Mouse (Mus musculus): ENCODE measurements at regions not wholly inside any gene's neighbourhood (a gene's known extent, or its start where the extent isn't known, plus 50 kb on each side); places are given as distances from the start of the nearest gene placed in this dataset.

GRCm38 (mm10) chr10:67771796-67772195, 140.7 kb downstream of the Zfp365 start:
- Histone ChIP-seq H3K36me3 (no peaks in the 10 kb centered on the region), H3K9me3 (no peaks in the 10 kb centered on the region), H3K4me1 (no peaks in the 10 kb centered on the region), H3K27me3 (ENCODE audit: insufficient read depth, poor library complexity, severe bottlenecking) (0 out of 2 replicates have a peak, but pooled peaks cover 6% of the 10 kb centered on the region), H3K27ac (no peak overlapping the region), H3K4me3 (no peak overlapping the region)
- DNase-seq (ENCODE audit: low spot score) = peak; percentile 61
- 78% methylated on average over 8 of the region's 8 CpGs for WGBS

- Histone ChIP-seq H3K27me3 (ENCODE audit: insufficient read depth, poor library complexity, severe bottlenecking) (0 out of 2 replicates have a peak, but pooled peaks cover 6% of the 10 kb centered on the region), H3K9me3 (no peaks in the 10 kb centered on the region), H3K27ac (no peak overlapping the region), H3K36me3 (no peaks in the 10 kb centered on the region), H3K4me1 (no peaks in the 10 kb centered on the region), H3K4me3 (no peak overlapping the region)
- DNase-seq (ENCODE audit: low spot score) = no peak
- 36% methylated on average over 13 of the region's 13 CpGs for WGBS
Measured at GRCm38 (mm10) chr10:67766099-67766498, 146.4 kb downstream of the Zfp365 start.

GRCm38 (mm10) chr10:67760424-67760823, 152.0 kb downstream of the Zfp365 start:
- DNase-seq (ENCODE audit: low spot score) = no peak
- WGBS = 63% methylated on average over 3 of the region's 3 CpGs
- Histone ChIP-seq H3K36me3 (no peaks in the 10 kb centered on the region), H3K27ac (no peak overlapping the region), H3K27me3 (ENCODE audit: insufficient read depth, poor library complexity, severe bottlenecking) (no peaks in the 10 kb centered on the region), H3K9me3 (no peaks in the 10 kb centered on the region), H3K4me1 (no peaks in the 10 kb centered on the region), H3K4me3 (no peak overlapping the region)

GRCm38 (mm10) chr10:67748121-67748520, 164.3 kb downstream of the Zfp365 start:
- Histone ChIP-seq H3K4me1 (no peaks in the 10 kb centered on the region), H3K9me3 (no peaks in the 10 kb centered on the region), H3K36me3 (no peaks in the 10 kb centered on the region), H3K27ac (no peak overlapping the region), H3K4me3 (no peak overlapping the region), H3K27me3 (ENCODE audit: insufficient read depth, poor library complexity, severe bottlenecking) (no peaks in the 10 kb centered on the region)
- 78% methylated on average over 4 of the region's 4 CpGs for WGBS
- DNase-seq (ENCODE audit: low spot score) = no peak

DNA sequence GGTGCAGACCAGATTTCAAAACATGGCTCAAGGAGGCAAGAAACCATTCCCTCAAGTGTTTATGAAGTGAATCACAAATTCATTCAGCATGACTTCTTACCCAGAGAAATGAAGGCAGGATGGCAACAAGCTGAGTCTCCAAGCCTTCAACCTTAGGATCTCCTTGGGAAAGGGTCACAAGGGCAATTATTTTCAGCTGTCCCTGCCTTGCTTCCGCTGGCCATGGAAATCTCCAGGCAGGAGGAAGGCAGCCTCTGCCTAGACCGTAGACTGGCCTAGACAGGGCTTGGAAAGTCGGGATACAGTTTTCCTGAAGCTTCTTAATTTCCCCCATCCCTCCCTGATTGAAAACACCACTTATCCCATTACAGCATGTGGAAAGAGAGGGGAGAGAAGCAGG, 165.0 kb downstream of the Zfp365 start:
- 61% methylated on average over 3 of the region's 3 CpGs for WGBS
- Histone ChIP-seq H3K27me3 (ENCODE audit: insufficient read depth, poor library complexity, severe bottlenecking) (no peaks in the 10 kb centered on the region), H3K4me3 (no peak overlapping the region), H3K27ac (no peak overlapping the region), H3K9me3 (no peaks in the 10 kb centered on the region), H3K36me3 (no peaks in the 10 kb centered on the region), H3K4me1 (no peaks in the 10 kb centered on the region)
- DNase-seq (ENCODE audit: low spot score) = no peak

- Histone ChIP-seq H3K9me3 (no peaks in the 10 kb centered on the region), H3K4me1 (no peaks in the 10 kb centered on the region), H3K36me3 (no peaks in the 10 kb centered on the region), H3K4me3 (no peak overlapping the region), H3K27ac (no peak overlapping the region), H3K27me3 (ENCODE audit: insufficient read depth, poor library complexity, severe bottlenecking) (no peaks in the 10 kb centered on the region)
- 83% methylated on average over 3 of the region's 3 CpGs for WGBS
- no peak for DNase-seq (ENCODE audit: low spot score)
Measured at GRCm38 (mm10) chr10:67746140-67746539, 166.3 kb downstream of the Zfp365 start.

GRCm38 (mm10) chr10:67743561-67743960, 168.9 kb downstream of the Zfp365 start:
- no peak for DNase-seq (ENCODE audit: low spot score)
- Histone ChIP-seq H3K9me3 (no peaks in the 10 kb centered on the region), H3K4me1 (no peaks in the 10 kb centered on the region), H3K36me3 (no peaks in the 10 kb centered on the region), H3K4me3 (no peak overlapping the region), H3K27ac (0 out of 2 replicates have a peak overlapping the region, but pooled peaks have one; percentile 16), H3K27me3 (ENCODE audit: insufficient read depth, poor library complexity, severe bottlenecking) (no peaks in the 10 kb centered on the region)
- WGBS = 79% methylated on average over 9 of the region's 9 CpGs

DNA sequence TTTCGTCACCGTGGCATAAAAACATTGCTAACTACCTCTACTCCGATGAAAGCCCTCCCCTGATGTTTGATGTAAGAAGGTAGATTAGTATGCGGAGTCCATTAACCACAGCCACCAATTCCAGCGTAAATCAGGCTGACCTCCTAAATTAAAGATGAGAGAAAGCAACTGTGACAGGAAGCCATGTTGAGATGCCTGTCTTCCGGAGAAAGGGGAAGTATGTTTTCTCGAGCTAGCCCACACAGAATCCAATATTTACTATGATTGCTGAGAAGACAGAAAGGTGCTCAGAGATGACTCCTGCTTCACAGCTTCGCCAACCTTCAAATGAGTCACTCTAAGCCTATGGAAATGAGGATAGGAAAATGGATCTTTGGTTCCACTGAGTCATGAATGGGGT, 169.6 kb downstream of the Zfp365 start:
- WGBS = 78% methylated on average over 8 of the region's 8 CpGs
- Histone ChIP-seq H3K27me3 (ENCODE audit: insufficient read depth, poor library complexity, severe bottlenecking) (no peaks in the 10 kb centered on the region), H3K4me1 (no peaks in the 10 kb centered on the region), H3K36me3 (no peaks in the 10 kb centered on the region), H3K9me3 (no peaks in the 10 kb centered on the region), H3K4me3 (no peak overlapping the region), H3K27ac (peak overlapping the region; percentile 76; the same call in 1 of the 2 replicates)
- no peak for DNase-seq (ENCODE audit: low spot score)

GRCm38 (mm10) chr10:67742305-67742704, 170.2 kb downstream of the Zfp365 start:
- 63% methylated on average over 10 of the region's 10 CpGs for WGBS
- DNase-seq (ENCODE audit: low spot score) = no peak
- Histone ChIP-seq H3K4me3 (no peak overlapping the region), H3K27ac (peak overlapping the region; percentile 76), H3K36me3 (no peaks in the 10 kb centered on the region), H3K27me3 (ENCODE audit: insufficient read depth, poor library complexity, severe bottlenecking) (no peaks in the 10 kb centered on the region), H3K4me1 (no peaks in the 10 kb centered on the region), H3K9me3 (no peaks in the 10 kb centered on the region)

- Histone ChIP-seq H3K9me3 (no peaks in the 10 kb centered on the region), H3K4me3 (no peak overlapping the region), H3K27ac (no peak overlapping the region), H3K4me1 (no peaks in the 10 kb centered on the region), H3K36me3 (no peaks in the 10 kb centered on the region), H3K27me3 (ENCODE audit: insufficient read depth, poor library complexity, severe bottlenecking) (no peaks in the 10 kb centered on the region)
- WGBS = 43% methylated on average over 1 of the region's 1 CpGs
- DNase-seq (ENCODE audit: low spot score) = no peak
Measured at GRCm38 (mm10) chr10:67739199-67739598, 173.3 kb downstream of the Zfp365 start.

DNA sequence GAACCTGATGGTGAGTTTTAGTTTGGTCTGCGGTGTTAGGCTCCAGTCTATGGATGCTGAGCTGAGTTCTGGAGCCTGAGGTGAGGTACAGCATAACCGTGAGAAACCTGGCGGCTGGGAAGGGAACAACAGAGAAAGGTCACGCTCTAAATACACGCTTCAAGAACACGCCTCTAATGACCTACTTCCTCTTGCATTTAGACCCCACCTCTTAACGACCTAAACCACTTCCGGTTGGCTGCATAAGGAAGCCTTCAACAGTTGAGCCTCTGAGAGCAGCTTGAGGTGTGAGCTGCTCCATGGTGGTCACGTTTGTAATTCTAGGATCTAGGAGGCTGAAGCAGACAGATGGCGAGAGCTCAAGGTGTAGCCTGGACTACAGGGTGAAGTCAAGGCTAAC, 175.8 kb downstream of the Zfp365 start:
- H3K4me1 ChIP-seq = no peaks in the 10 kb centered on the region
- no peak overlapping the region for H3K27ac ChIP-seq
- H3K27me3 ChIP-seq (ENCODE audit: insufficient read depth, poor library complexity, severe bottlenecking) = no peaks in the 10 kb centered on the region
- no peaks in the 10 kb centered on the region for H3K9me3 ChIP-seq
- no peak for DNase-seq (ENCODE audit: low spot score)
- no peak overlapping the region for H3K4me3 ChIP-seq
- no peaks in the 10 kb centered on the region for H3K36me3 ChIP-seq
- WGBS = 83% methylated on average over 10 of the region's 10 CpGs

DNA sequence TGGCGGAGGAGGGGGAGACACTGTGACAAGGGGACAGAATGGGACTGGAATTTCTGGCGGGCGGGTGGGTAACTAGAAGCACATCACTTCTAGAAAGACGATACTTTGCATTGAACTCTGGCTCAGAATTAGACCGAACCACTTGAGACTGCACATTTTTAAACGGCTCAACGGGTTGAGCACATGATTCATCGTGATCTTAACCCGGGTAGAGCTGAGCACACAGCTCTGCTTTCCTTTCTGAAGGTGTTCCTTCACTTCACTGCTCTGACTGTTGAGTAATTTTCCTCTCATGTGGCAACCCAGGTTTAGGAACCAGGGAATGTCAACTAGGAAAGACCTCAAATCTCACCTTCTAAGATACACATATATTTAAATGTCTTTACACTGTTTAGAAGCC, 180.9 kb downstream of the Zfp365 start:
- 72% methylated on average over 9 of the region's 9 CpGs for WGBS
- Histone ChIP-seq H3K27ac (no peak overlapping the region), H3K27me3 (ENCODE audit: insufficient read depth, poor library complexity, severe bottlenecking) (no peaks in the 10 kb centered on the region), H3K9me3 (no peaks in the 10 kb centered on the region), H3K36me3 (no peaks in the 10 kb centered on the region), H3K4me3 (no peak overlapping the region), H3K4me1 (no peaks in the 10 kb centered on the region)
- DNase-seq (ENCODE audit: low spot score) = no peak

DNA sequence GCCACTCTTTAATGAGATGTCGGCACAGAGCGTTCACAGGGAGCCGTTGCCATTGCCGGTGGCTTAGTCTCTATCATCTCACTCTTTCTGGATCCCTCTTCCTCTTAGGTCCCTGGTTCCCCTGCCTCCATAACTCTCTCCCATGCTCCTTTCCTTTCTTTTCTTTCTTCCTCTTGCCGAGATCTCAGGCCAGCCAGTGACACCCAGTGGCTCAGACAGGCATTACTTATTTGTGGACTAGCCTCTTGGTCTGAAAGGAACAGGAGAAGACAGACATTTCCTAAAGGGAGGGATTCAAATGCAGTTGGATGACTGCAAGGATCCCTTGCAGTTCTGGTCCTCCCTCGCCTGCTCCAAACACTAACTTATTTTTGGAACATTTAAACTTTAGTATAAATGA, 180.5 kb upstream of the Ado start:
- H3K27me3 ChIP-seq (ENCODE audit: insufficient read depth, poor library complexity, severe bottlenecking) = no peaks in the 10 kb centered on the region
- DNase-seq (ENCODE audit: low spot score) = no peak
- no peaks in the 10 kb centered on the region for H3K4me1 ChIP-seq
- H3K4me3 ChIP-seq = no peak overlapping the region
- 50% methylated on average over 6 of the region's 6 CpGs for WGBS
- no peak overlapping the region for H3K27ac ChIP-seq
- H3K36me3 ChIP-seq = no peaks in the 10 kb centered on the region
- H3K9me3 ChIP-seq = no peaks in the 10 kb centered on the region

DNA sequence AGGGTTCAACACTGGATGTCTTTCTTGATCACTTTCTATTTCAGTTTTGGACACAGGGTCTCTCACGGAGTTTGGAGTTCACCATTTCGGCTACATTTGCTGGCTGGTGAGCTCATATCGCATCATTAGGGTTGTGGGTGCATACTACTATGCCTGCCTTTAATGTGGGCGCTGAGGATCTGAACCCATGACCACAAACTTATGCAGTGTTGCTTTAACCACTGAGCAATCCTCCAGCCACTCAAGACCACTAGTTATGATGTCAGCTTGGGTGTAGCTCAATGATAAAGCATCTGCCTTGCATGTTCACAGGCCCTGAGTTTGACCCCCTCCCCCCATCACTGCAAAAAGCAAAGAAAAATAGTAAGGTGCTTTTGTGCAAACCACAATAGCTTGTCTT, 178.8 kb upstream of the Ado start:
- Histone ChIP-seq H3K9me3 (no peaks in the 10 kb centered on the region), H3K4me1 (no peaks in the 10 kb centered on the region), H3K36me3 (no peaks in the 10 kb centered on the region), H3K27me3 (ENCODE audit: insufficient read depth, poor library complexity, severe bottlenecking) (peaks cover 7% of the 10 kb centered on the region), H3K4me3 (no peak overlapping the region), H3K27ac (no peak overlapping the region)
- WGBS = 87% methylated on average over 4 of the region's 4 CpGs
- DNase-seq (ENCODE audit: low spot score) = no peak
